Mouse (Mus musculus) kidney, adult 2 months (tissue): ENCODE measurements around the gene Carmil1.

ENCODE experiments used
- CTCF ChIP-seq: fragments of 200-500 bp; conservative IDR thresholded peaks from 2 replicates; pipeline ENCODE4 v1.5.1; 2011; ENCODE audit warnings: low read depth, mild to moderate bottlenecking, control low read depth, low read length, moderate library complexity, mixed read lengths; ENCODE audit not compliant: insufficient read depth, insufficient read length
- POLR2A ChIP-seq: fragments of 200-500 bp; IDR thresholded peaks from one replicate; pipeline ENCODE4 v1.6.1; 2011; ENCODE audit warnings: low read depth, low read length, control low read depth

DNA sequence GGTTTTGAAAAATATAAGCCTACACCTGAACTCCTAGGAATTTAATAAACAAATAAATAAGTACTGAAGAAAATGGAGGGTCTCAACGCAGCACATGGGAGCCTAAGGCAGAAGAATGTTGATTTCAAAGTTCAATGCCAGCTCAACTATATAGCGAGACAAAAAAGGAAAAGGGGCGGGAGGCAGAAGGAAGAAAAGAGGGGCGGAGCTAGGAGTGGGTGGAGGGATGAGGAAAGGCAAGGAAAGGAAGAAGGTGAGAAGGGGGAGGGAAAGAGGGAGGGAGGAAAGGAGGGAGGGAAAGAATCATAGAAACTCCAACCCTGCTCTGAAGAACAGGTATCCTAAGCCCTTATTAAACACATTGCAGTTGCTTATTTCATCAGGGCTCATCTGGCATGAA is 119.5 kb downstream of the Carmil1 start:
- TF ChIP-seq POLR2A (no peak), CTCF (no peak)
